Mouse (Mus musculus): ENCODE results near the gene Sympk. TPM values are rescaled to one million over a fixed set of nuclear protein-coding genes. Genes with fewer than 3 reads are reported as not detected.
A peak's percentile ranks its signal among the peaks of the same experiment; 100 is the strongest.

Sympk gene
- polyA plus RNA-seq (2015; fragmentation: Nextera tagmentation; extraction: Ambion mirVana): 14.6 and 15.4 TPM in 2 replicates

DNA sequence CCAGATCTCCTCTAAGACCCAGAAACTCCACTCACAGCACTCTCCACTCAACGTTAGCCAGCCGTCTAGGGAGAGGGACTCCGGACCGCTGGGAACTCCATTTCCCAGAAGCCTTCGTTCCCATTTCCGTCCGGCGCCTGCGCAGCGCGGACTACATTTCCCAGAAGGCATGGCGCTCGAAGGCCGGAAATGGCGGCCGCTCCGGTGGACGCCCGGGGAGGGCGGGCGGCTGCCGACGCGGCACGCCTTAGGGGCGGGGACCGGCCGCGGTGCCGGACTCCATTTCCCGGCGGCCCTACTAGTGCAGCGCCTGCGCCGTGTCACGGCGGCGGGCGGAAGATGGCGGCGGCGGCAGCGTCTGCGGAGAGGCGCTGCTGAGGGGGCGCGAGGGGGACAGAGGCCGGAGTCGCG is at the start of gene Sympk:
Sympk (plus strand) TSS at position 282 of the 411 bp plus-strand sequence.
- peaks cover 43% of the 10 kb centered on the region for H3K4me1 ChIP-seq (replicated peaks)
- H3K4me2 ChIP-seq: peak within 1 kb of the TSS; percentile 92
- H3K36me3 ChIP-seq (replicated peaks): peaks cover 8% of the 10 kb centered on the region
- peak within 1 kb of the TSS; percentile 90 for H3K4me3 ChIP-seq (replicated peaks)
- peak within 1 kb of the TSS; percentile 64 for H3K27ac ChIP-seq (replicated peaks)
- peak within 1 kb of the TSS; percentile 94 for H3K9ac ChIP-seq
- ATAC-seq (ENCODE audit: insufficient read depth): peak; percentile 90
- WGBS (ENCODE audit: insufficient replicate concordance): under 1% methylated on average over 48 of the region's 50 CpGs
- H3K27me3 ChIP-seq: peaks cover 47% of the 10 kb centered on the region
- no peaks in the 10 kb centered on the region for H3K9me3 ChIP-seq (replicated peaks)

DNA sequence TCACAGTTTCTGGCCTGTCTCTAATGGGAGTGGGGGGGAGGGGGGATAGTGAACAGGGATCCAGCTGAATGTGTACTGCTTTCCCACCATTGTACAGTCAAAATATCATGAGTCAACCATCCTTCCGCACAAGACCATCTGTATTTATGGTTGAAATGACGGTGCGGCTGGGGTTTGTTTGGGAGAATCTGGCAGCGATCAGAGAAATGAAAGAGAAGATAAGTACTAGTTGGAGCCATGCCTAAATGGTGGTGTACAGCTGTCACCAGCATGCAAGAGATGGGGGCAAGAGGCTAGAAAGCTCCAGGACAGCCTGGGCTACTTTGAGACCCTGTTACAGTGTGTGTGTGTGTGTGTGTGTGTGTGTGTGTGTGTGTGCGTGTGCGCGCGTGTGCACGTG is 45.8 kb upstream of the Sympk start:
- Histone ChIP-seq H3K27me3 (peaks cover 4% of the 10 kb centered on the region; the same call in 1 of the 2 replicates), H3K9ac (no peak overlapping the region), H3K27ac (replicated peaks) (no peak overlapping the region), H3K36me3 (replicated peaks) (no peaks in the 10 kb centered on the region), H3K4me3 (replicated peaks) (no peak overlapping the region), H3K4me1 (replicated peaks) (no peaks in the 10 kb centered on the region), H3K4me2 (no peak overlapping the region), H3K9me3 (replicated peaks) (no peaks in the 10 kb centered on the region)
- ATAC-seq (ENCODE audit: insufficient read depth): no peak
- 78% methylated on average over 9 of the region's 9 CpGs for WGBS (ENCODE audit: insufficient replicate concordance)

DNA sequence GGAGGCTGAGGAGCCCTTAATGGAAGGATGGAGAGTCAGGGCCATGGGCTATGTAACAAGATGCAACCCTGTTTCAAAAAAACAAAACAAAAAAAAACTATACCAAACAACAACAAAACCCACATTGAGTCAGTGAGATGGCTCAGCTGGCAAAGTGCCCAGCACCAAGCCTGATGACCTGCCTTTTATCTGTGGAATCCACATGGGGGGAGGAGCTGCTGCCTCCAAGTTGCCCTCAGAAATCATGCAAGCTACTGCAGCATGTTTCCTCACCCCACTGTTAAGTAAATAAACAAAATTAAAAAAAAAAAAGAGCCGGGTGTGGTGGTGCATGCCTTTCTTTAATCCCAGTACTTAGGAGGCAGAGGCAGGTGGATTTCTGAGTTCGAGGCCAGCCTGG is 37.7 kb upstream of the Sympk start:
- Histone ChIP-seq H3K4me2 (no peak overlapping the region), H3K4me1 (replicated peaks) (peaks cover 18% of the 10 kb centered on the region), H3K9me3 (replicated peaks) (no peaks in the 10 kb centered on the region), H3K27ac (replicated peaks) (no peak overlapping the region), H3K27me3 (peaks cover 42% of the 10 kb centered on the region), H3K36me3 (replicated peaks) (no peaks in the 10 kb centered on the region), H3K9ac (no peak overlapping the region), H3K4me3 (replicated peaks) (no peak overlapping the region)
- no peak for ATAC-seq (ENCODE audit: insufficient read depth)
- 39% methylated on average over 2 of the region's 2 CpGs for WGBS (ENCODE audit: insufficient replicate concordance)

DNA sequence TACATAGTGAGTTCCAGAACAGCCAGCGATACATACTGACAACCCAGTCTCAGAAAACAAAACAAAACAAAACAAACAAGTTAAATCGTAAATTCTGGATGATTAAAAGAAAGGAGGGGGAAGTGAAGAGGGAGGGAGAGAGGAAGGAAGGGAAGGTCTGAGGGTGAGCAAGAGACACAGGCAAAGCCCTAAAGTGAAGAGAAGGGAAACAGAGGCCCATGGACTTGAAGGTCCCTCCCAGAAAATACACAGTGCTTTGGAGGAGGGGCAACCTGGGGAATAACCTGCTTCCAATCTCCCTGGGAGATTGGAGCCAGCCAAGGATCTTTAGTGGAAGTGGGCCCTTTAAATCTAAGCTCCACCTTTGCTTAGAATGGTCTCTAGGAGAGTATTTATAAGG is 37.1 kb upstream of the Sympk start, which contains the start of gene Nanos2:
Nanos2 (plus strand) TSS at position 301 of the 400 bp plus-strand sequence.
- Histone ChIP-seq H3K4me1 (replicated peaks) (peaks cover 24% of the 10 kb centered on the region), H3K36me3 (replicated peaks) (no peaks in the 10 kb centered on the region), H3K4me2 (no peak within 1 kb of the TSS), H3K27me3 (peaks cover 48% of the 10 kb centered on the region), H3K9ac (no peak within 1 kb of the TSS), H3K27ac (replicated peaks) (no peak within 1 kb of the TSS), H3K9me3 (replicated peaks) (no peaks in the 10 kb centered on the region), H3K4me3 (replicated peaks) (no peak within 1 kb of the TSS)
- 27% methylated on average over 2 of the region's 2 CpGs for WGBS (ENCODE audit: insufficient replicate concordance)
- ATAC-seq (ENCODE audit: insufficient read depth): no peak

DNA sequence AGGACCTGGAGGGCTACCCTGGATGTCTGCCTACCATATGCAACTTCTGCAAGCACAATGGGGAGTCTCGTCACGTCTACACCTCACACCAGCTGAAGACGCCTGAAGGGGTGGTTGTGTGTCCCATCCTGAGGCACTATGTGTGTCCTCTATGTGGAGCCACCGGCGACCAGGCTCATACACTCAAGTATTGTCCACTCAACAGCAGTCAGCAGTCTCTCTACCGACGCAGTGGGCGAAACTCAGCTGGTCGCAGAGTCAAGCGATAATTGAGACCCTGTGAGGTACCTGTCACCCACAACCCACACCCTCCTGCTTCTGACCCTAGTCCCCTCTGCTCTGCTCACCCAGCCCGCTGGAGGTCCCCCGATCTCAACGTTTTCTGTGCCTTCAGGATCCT is 36.4 kb upstream of the Sympk start:
- no peak for ATAC-seq (ENCODE audit: insufficient read depth)
- H3K27ac ChIP-seq (replicated peaks): no peak overlapping the region
- H3K9me3 ChIP-seq (replicated peaks): no peaks in the 10 kb centered on the region
- no peaks in the 10 kb centered on the region for H3K36me3 ChIP-seq (replicated peaks)
- WGBS (ENCODE audit: insufficient replicate concordance): 52% methylated on average over 13 of the region's 13 CpGs
- no peak overlapping the region for H3K4me2 ChIP-seq
- H3K4me3 ChIP-seq (replicated peaks): no peak overlapping the region
- peaks cover 27% of the 10 kb centered on the region for H3K4me1 ChIP-seq (replicated peaks)
- peaks cover 54% of the 10 kb centered on the region for H3K27me3 ChIP-seq
- no peak overlapping the region for H3K9ac ChIP-seq

DNA sequence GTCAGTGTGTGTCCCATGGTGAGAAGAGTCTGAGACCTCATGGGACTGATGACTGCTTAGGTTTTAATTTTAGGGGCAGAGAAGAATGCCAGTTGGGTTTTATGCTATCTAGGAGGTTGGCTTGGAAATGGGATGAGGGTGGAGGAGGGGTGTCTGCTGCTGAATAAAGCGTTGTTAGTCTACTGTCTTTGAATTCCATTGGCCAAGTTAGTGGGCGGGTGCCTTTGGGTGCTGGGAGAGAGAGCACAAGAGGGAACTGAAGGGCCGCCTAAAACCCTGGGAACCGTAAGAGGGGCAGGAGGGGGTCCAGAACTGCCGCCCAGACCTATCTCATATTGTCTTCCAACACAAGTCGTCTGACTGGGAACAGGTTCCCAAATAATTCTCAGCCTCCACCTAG is 35.4 kb upstream of the Sympk start:
- Histone ChIP-seq H3K9ac (no peak overlapping the region), H3K4me2 (no peak overlapping the region), H3K27me3 (peaks cover 65% of the 10 kb centered on the region), H3K36me3 (replicated peaks) (no peaks in the 10 kb centered on the region), H3K27ac (replicated peaks) (no peak overlapping the region), H3K4me1 (replicated peaks) (peaks cover 27% of the 10 kb centered on the region), H3K9me3 (replicated peaks) (no peaks in the 10 kb centered on the region), H3K4me3 (replicated peaks) (no peak overlapping the region)
- WGBS (ENCODE audit: insufficient replicate concordance): 42% methylated on average over 6 of the region's 6 CpGs
- no peak for ATAC-seq (ENCODE audit: insufficient read depth)

DNA sequence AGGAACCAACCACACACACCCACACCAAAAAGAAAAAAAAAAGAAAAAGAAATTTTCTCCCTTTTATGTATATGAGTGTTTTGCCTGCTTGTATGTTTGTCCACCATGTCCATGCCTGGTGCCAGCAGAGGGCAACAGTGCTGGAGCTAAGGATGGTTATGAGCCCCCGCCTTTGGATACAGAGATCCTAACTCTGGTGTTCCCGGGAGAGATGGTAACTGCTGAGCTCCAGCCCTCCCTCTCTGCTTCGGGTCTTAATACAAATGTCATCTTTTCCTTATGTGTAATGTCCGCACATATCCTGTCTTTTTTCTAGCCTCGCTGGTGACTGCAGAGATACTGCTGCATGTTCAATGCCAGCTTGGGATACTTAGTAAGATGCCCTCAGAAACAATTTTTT is 34.2 kb upstream of the Sympk start:
- 0 out of 2 replicates have a peak overlapping the region, but pooled peaks have one; percentile 78 for H3K4me2 ChIP-seq
- H3K4me1 ChIP-seq (replicated peaks): peaks cover 27% of the 10 kb centered on the region
- peaks cover 69% of the 10 kb centered on the region for H3K27me3 ChIP-seq
- WGBS (ENCODE audit: insufficient replicate concordance): 17% methylated on average over 5 of the region's 5 CpGs
- no peaks in the 10 kb centered on the region; the same call in 1 of the 2 replicates for H3K36me3 ChIP-seq (replicated peaks)
- no peak overlapping the region for H3K9ac ChIP-seq
- H3K27ac ChIP-seq (replicated peaks): no peak overlapping the region
- H3K4me3 ChIP-seq (replicated peaks): no peak overlapping the region
- no peaks in the 10 kb centered on the region for H3K9me3 ChIP-seq (replicated peaks)
- no peak for ATAC-seq (ENCODE audit: insufficient read depth)

DNA sequence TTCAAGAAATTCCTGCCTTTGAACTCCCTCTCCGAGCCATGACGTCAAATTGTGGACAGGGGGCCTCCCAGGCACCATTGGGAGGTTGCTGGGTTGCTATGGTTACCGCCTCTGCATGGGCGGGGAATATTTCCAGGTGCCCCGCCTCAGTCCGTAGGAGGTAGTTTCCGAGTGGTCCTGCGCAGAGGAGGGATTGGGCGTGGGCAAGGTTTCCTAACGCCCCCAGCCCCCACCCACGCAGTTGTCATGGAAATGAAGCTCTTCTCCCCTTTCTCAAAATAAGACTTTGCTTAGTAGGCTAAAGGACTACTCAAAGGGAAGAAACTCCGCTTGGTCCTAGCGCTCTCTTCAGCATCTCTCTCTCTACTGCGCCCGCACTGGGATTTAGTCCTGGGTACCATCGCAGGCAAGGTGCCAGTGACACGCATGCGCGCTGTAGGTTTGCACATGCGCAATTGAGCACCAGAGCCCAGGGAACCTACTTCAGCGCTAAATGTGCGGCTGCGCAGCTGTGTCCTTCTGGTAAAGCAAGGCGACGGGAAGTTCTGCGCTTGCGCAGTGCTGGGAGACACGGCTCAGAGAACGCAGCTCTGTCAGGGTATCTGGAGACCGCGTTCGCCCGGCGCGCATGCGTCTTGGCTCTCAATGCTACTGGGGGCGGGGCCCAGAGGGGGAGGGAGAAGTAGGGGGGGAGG is 33.4 kb upstream of the Sympk start, which contains the start of gene Mypop:
Mypop (plus strand) TSS at position 645 of the 695 bp plus-strand sequence.
- Histone ChIP-seq H3K4me1 (replicated peaks) (peaks cover 27% of the 10 kb centered on the region), H3K27me3 (peaks cover 69% of the 10 kb centered on the region), H3K4me2 (peak within 1 kb of the TSS; percentile 78), H3K36me3 (replicated peaks) (no peaks in the 10 kb centered on the region; the same call in 1 of the 2 replicates), H3K9ac (no peak within 1 kb of the TSS), H3K9me3 (replicated peaks) (no peaks in the 10 kb centered on the region), H3K4me3 (replicated peaks) (peak within 1 kb of the TSS; percentile 54), H3K27ac (replicated peaks) (no peak within 1 kb of the TSS)
- peak; percentile 88 for ATAC-seq (ENCODE audit: insufficient read depth)
- under 1% methylated on average over 37 of the region's 37 CpGs for WGBS (ENCODE audit: insufficient replicate concordance)

DNA sequence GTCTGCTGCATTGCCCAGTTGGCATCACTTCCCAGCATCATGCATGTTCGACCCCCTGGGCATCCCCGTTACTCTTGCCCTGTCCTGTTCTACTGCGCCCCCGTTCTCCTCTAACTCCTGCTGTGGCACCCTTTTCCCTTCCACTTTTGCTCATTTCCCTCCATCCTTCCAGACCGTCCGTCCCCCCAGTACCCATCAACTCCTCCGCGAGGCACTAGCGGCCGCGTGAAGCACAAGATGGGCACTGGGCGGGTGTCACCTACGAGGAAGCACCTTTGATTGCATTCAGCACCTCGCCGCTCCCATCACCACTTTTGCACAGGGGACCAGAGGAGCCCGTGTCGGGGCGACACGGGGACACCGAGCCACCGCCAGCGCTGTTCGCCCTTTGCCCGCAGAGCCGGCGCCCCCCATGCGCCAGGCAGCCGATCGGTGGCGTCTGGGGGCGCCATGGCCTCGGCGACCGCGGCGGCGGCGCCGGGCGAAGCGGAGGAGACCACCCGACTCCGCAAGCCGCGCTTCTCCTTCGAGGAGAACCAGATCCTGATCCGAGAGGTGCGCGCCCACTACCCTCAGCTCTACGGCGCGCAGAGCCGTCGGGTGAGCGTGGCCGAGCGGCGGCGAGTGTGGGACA is 32.4 kb upstream of the Sympk start:
- peak overlapping the region; percentile 78 for H3K4me2 ChIP-seq
- peaks cover 22% of the 10 kb centered on the region for H3K4me1 ChIP-seq (replicated peaks)
- no peaks in the 10 kb centered on the region; the same call in 1 of the 2 replicates for H3K36me3 ChIP-seq (replicated peaks)
- no peaks in the 10 kb centered on the region for H3K9me3 ChIP-seq (replicated peaks)
- ATAC-seq (ENCODE audit: insufficient read depth): no peak
- H3K27ac ChIP-seq (replicated peaks): no peak overlapping the region
- H3K4me3 ChIP-seq (replicated peaks): peak overlapping the region; percentile 54
- H3K9ac ChIP-seq: no peak overlapping the region
- WGBS (ENCODE audit: insufficient replicate concordance): 2% methylated on average over 59 of the region's 59 CpGs
- H3K27me3 ChIP-seq: peaks cover 69% of the 10 kb centered on the region

DNA sequence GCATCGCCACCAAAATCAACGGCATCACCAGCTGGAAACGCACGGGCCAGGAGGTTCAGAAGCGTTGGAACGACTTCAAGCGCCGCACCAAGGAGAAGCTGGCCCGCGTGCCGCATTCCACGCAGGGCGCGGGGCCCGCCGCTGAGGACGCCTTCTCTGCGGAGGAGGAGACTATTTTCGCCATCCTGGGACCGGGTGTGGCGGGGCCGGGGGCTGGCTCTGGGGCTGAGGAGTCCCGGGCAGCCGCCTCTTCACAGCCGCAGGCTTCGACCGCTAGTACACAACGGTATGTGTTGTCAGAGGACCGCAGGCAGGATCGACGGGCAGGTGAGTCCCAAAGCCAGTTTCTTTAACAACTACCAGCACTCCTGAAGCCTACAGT is 31.9 kb upstream of the Sympk start:
- H3K27me3 ChIP-seq: peaks cover 69% of the 10 kb centered on the region
- peak overlapping the region; percentile 78 for H3K4me2 ChIP-seq
- peak overlapping the region; percentile 54 for H3K4me3 ChIP-seq (replicated peaks)
- H3K4me1 ChIP-seq (replicated peaks): peaks cover 22% of the 10 kb centered on the region
- no peaks in the 10 kb centered on the region; the same call in 1 of the 2 replicates for H3K36me3 ChIP-seq (replicated peaks)
- no peak for ATAC-seq (ENCODE audit: insufficient read depth)
- H3K9me3 ChIP-seq (replicated peaks): no peaks in the 10 kb centered on the region
- no peak overlapping the region for H3K27ac ChIP-seq (replicated peaks)
- H3K9ac ChIP-seq: no peak overlapping the region
- 3% methylated on average over 31 of the region's 31 CpGs for WGBS (ENCODE audit: insufficient replicate concordance)

DNA sequence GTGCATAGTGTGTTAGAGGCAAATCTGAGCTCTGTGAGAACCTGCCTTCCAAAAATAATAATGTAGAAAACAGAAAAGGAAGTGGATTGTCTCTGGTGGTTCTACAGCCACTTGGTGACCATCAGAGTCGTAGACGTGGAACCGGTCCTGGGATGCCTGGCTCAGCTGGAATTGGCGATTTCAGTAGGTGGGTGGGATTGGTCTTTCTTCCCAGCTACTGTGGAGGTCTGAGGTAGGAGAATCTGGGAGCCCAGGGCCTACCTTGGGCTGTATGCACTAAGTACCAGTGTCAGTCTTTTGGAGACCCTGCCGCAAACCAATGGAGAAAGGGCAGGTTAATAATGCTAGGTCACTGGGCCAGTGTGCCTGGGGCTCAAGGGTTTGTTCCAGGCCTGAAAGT is 31.1 kb upstream of the Sympk start:
- Histone ChIP-seq H3K4me3 (replicated peaks) (no peak overlapping the region), H3K9me3 (replicated peaks) (no peaks in the 10 kb centered on the region), H3K27me3 (peaks cover 62% of the 10 kb centered on the region), H3K36me3 (replicated peaks) (peaks cover 3% of the 10 kb centered on the region; the same call in 1 of the 2 replicates), H3K27ac (replicated peaks) (no peak overlapping the region), H3K9ac (no peak overlapping the region), H3K4me2 (no peak overlapping the region), H3K4me1 (replicated peaks) (peaks cover 22% of the 10 kb centered on the region)
- 68% methylated on average over 5 of the region's 5 CpGs for WGBS (ENCODE audit: insufficient replicate concordance)
- no peak for ATAC-seq (ENCODE audit: insufficient read depth)
